Mouse (Mus musculus) erythroblast, adult 5-6 weeks (primary cell): ENCODE data around the gene Piwil4. TPM values are rescaled to one million over a fixed set of nuclear protein-coding genes. Genes with fewer than 3 reads are reported as not detected.

Experiments
- ATAC-seq: replicated peaks from 2 replicates; pipeline ENCODE4 v1.8.0; 2016; ENCODE audit warnings: moderate number of reproducible peaks, mild to moderate bottlenecking, moderate TSS enrichment, inconsistent platforms; ENCODE audit not compliant: poor library complexity, low FRiP score, severe bottlenecking
- total RNA-seq, 2 experiments: library from RNA; stranded (forward) in 1 of 2; stranded (reverse) in 1 of 2; fragments of 150-400 nt in 1 of 2; fragments of 200-764, 138-1000 nt in 1 of 2; gene quantifications; 2 replicates each; pipeline versions ENCODE4 v1.2.3 to v1.2.4; 2015 to 2017; ENCODE audit warnings: low replicate concordance in 2 of 2

The Piwil4 gene
- total RNA-seq (2015; ENCODE audit: low replicate concordance) (not detected in 2 replicates), total RNA-seq (2017; ENCODE audit: low replicate concordance) (not detected in 2 replicates)

GRCm38 (mm10) chr9:14740151-14740924, at the start of gene Piwil4:
Piwil4 (minus strand) TSS chr9:14740733.
- no peak for ATAC-seq

- no peak for ATAC-seq
Measured at GRCm38 (mm10) chr9:14787356-14787755, 46.8 kb upstream of the Piwil4 start.

DNA sequence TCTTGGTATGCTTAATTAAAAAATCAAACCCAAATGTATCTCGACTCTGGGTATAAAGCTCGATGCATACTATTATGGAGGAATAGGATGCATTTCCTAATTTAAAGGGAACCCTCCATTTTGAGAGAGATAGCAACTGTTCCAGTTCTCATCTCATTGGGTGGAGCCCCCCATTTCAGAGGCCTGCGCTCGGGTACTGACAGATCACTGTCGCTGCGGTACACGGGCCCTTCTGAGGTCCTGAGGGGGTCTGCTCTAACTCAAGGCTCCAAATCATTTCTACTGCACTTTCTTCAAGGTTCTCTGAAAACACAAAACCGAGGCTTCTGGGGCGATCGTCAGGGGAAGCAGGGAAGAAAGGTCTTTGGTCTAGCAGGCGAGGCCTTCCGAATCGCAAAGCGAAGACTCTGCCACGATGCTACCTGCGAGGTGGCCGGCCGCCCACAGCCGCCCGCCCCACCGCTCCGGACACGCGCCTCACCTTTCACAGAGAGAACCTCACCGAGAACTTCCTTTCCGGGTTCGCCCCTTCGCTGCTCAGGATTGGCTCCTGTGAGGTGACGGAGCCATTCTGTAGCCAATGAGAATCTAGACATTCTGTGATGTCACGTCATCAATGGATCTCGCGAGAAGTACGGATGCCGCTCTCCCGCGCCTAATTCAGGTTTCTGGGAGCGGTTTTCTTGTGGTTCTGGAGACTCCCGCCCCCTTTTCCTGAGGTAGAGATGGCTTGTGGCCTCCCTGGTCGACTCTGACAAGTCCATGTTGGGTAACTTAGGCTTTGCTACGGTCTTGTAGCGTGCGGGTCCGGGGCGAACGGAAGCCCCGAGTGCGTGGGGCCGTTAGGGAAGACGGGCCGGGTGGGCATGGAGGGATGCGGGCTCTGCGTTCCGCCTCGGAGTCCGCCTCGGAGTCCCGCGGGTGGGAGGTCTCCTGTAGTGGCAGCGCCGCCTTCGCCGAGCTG, 43.8 kb upstream of the Piwil4 start, which contains the start of the genes Mre11a and Ankrd49:
TSS of gene Mre11a (plus strand) at position 616 of the 964 bp plus-strand sequence.
TSS of gene Ankrd49 (minus strand) at position 818 of the 964 bp plus-strand sequence.
- ATAC-seq: peak; percentile 100

GRCm38 (mm10) chr9:14778341-14778740, 37.8 kb upstream of the Piwil4 start:
- ATAC-seq: no peak

GRCm38 (mm10) chr9:14773813-14774212, 33.3 kb upstream of the Piwil4 start:
- ATAC-seq: no peak

DNA sequence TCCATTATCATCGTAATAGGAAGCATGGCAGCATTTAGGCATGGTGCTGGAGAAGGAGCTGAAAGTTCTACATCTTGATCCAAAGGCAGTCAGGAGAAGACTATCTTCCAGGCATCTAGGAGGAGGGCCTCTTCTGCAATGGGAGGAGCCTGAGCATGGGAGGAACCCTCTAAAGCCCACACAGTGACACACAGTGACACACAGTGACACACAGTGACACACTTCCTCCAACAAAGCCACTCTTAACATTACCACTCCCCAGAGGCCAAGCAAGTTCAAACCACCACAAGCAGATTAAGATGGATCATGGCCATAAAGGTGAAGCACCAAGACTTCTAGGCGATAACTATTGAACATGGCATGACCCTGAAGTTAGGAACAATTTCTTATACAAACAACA, 31.5 kb upstream of the Piwil4 start:
- ATAC-seq: no peak

DNA sequence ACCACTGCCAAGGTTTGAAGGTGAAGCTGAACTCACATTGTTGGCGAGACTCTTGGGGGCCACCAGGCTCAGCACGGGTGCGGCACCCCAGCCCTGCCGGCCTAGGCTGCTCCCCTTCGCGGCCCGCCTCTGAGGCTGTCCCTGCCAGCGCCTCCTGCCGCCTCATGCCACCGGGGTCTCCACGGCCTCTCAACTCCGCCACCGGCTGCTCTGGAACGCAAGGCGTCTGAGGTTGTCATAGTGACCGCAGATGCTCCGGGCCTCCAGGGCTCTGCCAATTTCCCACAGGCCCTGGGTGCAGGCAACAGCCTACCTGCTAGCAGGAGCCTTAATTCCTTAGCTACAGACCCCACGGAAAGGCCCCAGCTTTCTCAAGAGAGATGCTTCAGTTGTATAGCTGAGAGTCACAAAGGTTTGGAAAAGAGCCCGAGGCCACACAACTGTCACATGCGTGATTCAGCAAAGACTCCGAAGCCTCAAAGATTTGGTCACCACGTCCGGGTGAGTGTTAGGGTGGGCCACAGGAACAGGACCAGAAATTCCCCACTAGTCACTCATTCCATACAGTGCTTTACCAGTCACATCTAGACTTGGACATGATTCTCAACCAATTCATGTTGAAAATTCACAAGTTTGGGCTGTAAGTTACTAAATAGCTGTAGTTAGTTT, 30.4 kb upstream of the Piwil4 start, which contains the start of gene 1700012B09Rik:
TSS of gene 1700012B09Rik (minus strand) at position 228 of the 669 bp plus-strand sequence.
- ATAC-seq: no peak

GRCm38 (mm10) chr9:14769811-14770210, 29.3 kb upstream of the Piwil4 start:
- no peak for ATAC-seq

DNA sequence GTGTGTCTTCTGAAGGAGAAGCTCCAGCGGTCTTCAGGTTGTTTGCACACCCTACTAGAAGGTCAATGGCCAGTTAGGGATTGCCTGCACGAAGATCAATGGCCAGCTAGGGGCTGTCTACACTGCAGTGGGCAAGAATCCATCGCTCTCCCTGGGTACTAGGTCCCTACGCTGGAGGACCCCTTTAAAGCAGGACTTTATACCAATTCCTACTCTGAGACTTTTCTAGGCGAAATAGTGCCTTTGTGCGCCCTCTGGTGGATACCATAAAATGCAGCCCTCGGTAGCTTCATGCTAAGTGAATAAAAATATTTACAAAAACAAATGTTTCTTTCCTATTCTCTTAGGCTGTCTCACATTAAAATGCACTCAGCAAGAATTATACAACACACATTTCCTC, 24.2 kb upstream of the Piwil4 start:
- no peak for ATAC-seq

DNA sequence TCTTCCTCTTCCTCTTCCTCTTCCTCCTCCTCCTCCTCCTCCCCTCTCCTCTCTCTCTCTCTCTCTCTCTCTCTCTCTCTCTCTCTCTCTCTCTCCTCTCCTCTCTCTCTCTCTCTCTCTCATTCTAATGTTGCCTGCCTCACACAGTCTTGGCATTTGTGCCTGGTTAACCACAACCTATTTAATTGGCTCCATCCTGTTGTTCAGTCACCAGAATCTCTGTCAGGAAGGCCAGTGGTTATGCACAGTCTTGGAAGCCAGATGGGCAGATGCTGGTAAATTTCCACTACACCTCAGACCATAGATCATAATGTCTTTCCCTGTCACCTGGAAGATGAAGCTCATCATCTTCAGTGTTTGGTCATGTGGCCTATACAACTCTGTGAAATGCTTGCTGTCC, 18.7 kb upstream of the Piwil4 start:
- no peak for ATAC-seq

GRCm38 (mm10) chr9:14758590-14758989, 18.1 kb upstream of the Piwil4 start:
- no peak for ATAC-seq

DNA sequence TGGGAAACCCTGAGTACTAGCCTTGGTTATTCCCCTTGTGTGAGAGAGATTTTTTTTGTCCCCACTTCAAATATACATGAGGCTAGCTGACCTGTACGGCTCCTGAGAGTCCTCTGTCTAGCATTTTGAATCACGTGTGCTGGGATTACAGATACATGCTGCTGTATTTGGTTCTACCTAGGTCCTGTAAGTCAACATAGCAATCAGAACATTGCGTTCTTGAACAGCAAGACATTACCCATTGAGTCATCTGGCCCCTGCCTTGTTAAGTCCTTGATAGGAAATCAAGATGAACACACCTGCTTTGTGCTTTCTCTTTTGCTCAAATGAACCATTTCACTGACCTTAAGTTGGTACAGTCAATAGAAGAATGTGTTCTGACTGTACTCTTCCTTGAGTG, 13.9 kb upstream of the Piwil4 start:
- no peak for ATAC-seq

GRCm38 (mm10) chr9:14753947-14754346, 13.4 kb upstream of the Piwil4 start:
- ATAC-seq: no peak

DNA sequence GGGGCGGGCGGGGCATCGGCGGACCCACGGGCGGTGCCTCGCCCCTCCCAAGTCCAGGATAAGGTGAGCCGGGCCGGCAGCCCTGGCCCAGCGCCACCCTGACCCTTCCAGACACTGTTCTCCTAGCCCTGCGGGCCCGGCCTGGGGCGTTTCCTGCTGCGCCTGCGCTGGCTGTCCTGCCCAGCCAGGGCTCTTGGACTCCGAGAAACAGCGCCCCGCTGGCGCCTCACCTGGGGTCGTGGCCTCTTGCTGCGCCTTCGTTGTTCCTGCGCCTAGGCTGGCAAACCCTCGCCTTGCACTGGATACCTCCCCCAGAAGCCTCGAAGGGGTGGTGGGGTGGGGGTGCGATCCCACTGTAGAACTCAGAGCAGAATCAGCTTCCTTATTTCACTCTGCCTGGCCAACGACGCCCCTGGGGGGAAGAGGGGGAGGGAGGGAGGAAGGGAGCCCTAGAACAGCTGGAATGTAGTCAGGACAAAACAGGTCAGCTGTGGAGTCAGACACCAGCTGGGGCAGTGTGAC, 11.5 kb upstream of the Piwil4 start, which contains the start of gene Fut4:
TSS of gene Fut4 (minus strand) at position 393 of the 522 bp plus-strand sequence.
- no peak for ATAC-seq

GRCm38 (mm10) chr9:14751503-14752000, 11.0 kb upstream of the Piwil4 start:
- no peak for ATAC-seq

GRCm38 (mm10) chr9:14750901-14751502, 10.5 kb upstream of the Piwil4 start:
- no peak for ATAC-seq

DNA sequence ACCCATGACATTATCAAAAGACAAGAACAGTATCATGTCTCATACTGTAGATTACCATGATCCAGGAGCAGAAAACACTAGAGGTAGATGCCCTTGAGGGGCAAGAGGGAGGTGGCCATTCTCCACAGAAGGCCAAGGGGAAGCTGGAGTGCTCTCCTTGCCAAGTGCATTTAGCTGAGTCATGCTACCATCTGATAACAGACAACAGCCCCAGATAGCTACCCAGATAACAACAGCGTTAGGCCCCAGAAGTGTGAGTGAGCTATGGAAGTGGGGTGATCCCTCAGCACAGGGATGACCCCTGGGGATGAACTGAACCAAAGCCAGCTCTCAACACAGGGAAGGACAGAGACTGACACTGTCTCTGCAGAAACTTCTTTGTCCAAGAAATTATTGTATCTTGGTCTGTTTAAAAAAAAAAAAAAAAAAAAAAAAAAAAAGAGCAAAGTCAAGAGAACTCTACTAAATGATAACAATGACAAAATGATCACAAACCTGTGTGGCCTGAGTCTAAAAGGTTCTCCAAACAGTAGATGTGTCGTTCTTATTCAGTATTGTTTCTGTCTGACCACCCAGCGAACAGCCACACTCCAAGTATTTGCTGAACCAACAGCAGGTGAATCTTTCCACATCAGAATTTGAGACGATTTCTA, 909 bp downstream of the Piwil4 start:
- ATAC-seq: no peak

- ATAC-seq: no peak
Measured at GRCm38 (mm10) chr9:14730941-14731541, 9.5 kb downstream of the Piwil4 start.
